Mouse (Mus musculus) spleen, postnatal 10 days (tissue): Measurements from ENCODE around the gene Uvssa.
A peak's percentile ranks its signal among the peaks of the same experiment; 100 is the strongest.

Experiments
- DNase-seq, 2 experiments: peaks; one replicate each; pipeline ENCODE4 v3.0.0; 2021 to 2022; ENCODE audit warnings: low spot score in 2 of 2

Gene Uvssa

DNA sequence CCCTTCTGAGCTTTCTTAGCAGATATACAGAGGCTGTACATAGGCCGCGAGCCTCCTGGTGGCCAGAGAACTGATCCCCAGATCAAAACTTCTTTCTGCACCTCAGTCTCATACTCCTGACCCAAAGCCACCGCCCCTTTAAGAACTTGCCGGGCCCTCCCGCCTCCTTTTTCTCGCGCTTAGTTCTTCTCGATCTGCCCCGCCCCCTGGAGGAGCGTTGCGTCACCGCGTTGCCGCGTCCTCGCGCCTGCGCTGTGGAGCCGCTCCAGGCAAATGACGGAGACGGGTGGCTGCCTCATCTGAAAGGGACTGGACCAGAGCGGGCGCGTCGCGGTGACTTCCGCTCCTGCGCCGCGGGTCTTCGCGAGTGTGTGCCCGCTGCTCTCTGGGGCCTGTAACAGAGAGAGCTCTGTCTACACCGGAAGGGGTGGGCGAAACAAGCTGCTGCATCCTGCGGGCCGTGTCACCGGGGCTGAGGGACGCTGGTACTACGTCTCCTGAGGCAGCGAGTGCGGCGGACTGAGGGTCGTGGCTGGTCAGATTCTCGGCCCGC is at the start of gene Uvssa:
TSS of gene Uvssa (plus strand) at position 248 of the 553 bp plus-strand sequence.
- peak; percentile 99 to 100 for DNase-seq

- DNase-seq, result no peak
Observed at GRCm38 (mm10) chr5:33334381-33335272, 43.7 kb upstream of the Uvssa start.

GRCm38 (mm10) chr5:33335273-33335976 is 42.9 kb upstream of the Uvssa start, which contains the start of gene Maea:
Maea (plus strand) TSS chr5:33335509.
- DNase-seq, result peak; percentile 86 to 96

DNA sequence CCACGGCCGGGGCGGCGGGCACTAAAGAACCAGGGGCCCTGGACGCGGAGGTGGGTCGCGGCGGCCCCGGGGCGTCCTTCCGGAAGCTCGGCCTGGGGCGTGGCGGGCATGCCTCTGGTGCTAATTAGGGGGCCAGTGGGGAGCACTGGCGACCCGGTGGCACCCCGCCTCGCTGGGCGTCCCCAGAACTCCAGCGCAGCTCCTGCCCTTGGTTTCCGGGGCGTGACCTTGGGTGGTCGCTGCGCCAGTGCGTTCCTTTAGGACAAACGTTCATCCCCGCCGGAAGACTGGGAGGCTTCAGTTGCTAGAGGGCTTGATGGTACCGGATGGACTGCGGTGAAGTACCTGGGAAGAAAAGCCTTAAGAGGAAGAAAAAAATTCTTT is 42.4 kb upstream of the Uvssa start:
- DNase-seq, result peak in 1 of 2 experiments; percentile 57

DNA sequence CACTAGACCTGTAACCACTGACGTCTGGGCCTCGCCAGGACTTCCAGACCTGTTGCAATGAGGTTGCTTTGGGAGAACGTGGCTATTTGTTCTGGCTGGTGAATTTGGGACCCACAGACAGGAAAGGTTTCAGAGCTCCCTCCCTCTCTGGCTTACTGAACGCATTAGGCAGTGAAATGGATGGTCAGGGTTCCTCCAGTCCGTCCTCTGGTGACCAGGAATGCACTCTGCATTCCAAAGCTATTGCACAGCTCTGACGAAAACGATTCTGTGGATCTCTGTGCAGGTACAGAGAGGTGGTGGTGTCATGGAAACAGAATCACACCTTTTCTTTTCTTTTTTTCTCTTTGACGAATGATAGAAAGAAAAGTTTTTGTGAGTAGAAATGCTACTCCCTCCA is 41.1 kb upstream of the Uvssa start:
- no peak for DNase-seq

- no peak for DNase-seq
Observed at GRCm38 (mm10) chr5:33341165-33341564, 37.2 kb upstream of the Uvssa start.

GRCm38 (mm10) chr5:33342248-33342647 is 36.1 kb upstream of the Uvssa start:
- DNase-seq, result peak in 1 of 2 experiments; percentile 43

DNA sequence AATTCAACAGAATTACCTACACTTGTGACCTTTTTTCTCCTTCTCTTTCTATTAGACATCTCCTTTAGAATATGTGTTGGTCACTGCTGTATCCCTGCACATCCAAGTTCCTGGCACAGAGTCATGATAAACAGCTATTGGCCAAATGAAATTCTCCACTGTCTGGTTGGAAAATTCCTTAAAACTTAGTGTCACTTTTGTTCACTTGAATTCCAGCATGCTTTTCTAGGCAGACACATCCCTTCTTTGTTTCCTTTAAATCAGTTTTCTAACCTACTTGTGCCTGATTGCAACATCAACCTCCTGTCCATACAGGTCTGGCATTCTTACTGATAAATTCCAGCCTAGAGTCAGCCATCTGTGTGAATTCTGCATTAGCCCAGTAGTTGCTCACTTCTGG is 35.5 kb upstream of the Uvssa start:
- no peak for DNase-seq

DNA sequence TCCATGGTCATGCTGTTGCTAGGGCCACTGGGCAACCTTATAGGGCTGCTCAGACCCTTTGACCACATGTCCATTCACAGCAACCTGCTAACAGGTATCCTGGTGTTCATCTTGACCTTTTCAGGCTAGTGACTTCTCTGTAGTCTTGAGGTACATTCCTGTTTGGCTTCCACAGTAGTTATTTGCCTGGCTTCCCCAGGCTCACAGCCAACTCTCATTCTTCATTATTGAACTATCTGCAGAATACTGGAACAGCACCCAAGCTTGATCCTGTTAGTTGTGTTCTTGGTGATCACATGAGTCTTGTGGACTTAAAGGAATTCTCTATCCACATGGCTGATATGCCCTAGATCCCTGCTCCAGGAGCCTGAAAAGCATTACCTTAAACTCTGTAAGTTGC is 34.8 kb upstream of the Uvssa start:
- no peak for DNase-seq

DNA sequence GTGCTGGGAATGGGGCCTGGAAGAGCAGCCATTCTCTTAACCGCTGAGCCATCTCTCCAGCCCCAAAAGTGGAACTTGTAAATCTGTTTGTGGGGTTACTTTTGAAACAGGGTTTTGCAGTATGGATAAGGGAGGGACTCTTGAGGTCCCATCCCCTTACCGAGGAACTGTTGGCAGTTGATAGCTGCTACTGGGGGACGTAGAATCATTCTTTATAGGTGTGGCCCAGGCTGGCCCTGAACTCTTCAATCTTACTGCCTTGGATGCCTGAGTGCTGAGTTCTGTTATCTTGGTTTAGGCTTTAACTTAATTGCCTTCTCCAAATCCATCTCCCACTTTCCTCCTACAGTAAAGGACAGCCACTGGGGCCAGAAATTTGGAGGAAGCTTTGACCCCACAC is 34.3 kb upstream of the Uvssa start:
- no peak for DNase-seq

GRCm38 (mm10) chr5:33347620-33348019 is 30.7 kb upstream of the Uvssa start:
- no peak for DNase-seq

- DNase-seq, result no peak
Observed at GRCm38 (mm10) chr5:33349205-33349604, 29.1 kb upstream of the Uvssa start.

GRCm38 (mm10) chr5:33349706-33350105 is 28.6 kb upstream of the Uvssa start:
- no peak for DNase-seq

DNA sequence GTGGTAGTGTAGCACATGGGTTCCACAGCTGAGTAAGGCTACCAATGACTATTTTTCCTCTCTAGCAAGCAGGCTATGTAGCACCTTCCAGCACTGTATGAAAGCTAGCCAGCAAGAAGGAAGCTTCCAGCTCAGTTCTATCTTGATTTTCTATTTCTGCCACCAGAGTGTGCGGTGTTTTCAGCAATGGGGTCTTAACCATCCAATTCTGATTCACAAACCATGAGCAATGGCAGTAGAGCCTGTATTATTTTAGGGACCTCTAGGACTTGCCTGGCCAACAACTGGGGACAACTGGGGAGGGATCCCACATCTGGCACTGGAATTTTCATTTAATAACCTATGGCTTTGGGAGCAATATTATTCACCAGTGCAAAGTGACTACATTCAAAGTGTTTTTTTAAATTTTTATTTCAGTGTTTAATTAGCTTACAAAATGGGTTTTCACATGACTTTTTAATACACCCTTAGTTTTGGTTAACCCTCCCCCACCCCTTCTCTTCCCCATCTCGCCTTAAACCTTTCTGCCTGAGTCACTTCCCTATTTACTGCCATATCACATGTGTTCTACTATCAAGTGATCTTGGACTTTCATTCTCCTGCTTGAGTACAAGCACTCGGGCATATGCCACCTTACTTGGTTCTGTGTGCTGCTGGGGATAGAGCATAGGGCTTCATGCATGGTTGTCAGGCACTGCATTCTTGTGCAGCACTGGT is 26.6 kb upstream of the Uvssa start:
- DNase-seq, result no peak

GRCm38 (mm10) chr5:33352273-33352645 is 26.1 kb upstream of the Uvssa start:
- DNase-seq, result no peak

GRCm38 (mm10) chr5:33353011-33353410 is 25.3 kb upstream of the Uvssa start:
- DNase-seq, result no peak

DNA sequence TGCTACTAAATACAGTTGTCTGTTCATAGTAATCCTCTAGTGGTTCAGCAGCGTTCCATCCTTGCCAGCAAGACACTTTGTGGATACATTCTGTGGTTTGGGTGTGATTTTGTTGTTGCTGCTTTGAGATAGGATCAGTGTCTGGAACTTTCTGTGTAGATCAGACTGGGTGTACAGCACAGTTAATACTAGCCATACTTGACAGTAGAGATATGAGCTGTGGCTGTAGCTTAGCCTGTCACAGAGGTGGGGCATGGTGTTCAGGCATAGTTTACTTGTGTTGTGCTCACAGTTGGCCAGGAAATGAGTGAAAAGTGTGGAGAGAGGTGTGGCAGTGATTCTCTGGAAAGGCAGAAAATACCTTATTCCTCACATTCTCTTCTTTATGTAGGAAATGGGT is 20.9 kb upstream of the Uvssa start:
- DNase-seq, result no peak

DNA sequence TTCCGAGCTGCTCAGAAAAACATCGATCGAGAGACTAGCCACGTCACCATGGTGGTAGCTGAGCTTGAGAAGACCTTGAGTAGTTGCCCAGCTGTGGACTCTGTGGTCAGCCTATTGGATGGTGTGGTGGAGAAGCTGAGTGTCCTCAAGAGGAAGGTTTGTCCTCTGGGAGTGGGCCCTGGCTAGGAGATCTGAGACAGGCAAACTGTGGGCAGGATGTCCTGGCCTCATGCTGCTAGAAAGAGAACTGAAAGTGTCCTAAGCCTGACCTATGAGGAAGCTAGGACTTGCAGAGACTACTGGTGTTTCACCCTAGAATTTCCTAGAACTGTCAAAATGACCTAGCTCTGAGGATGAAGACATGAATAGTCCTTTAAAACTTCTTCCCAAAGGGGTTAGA is 19.9 kb upstream of the Uvssa start:
- no peak for DNase-seq

GRCm38 (mm10) chr5:33363263-33363662 is 15.1 kb upstream of the Uvssa start:
- DNase-seq, result no peak

- DNase-seq, result no peak
Observed at GRCm38 (mm10) chr5:33368651-33369050, 9.7 kb upstream of the Uvssa start.

- DNase-seq, result peak in 1 of 2 experiments; percentile 47
Observed at GRCm38 (mm10) chr5:33371137-33371536, 7.2 kb upstream of the Uvssa start.

DNA sequence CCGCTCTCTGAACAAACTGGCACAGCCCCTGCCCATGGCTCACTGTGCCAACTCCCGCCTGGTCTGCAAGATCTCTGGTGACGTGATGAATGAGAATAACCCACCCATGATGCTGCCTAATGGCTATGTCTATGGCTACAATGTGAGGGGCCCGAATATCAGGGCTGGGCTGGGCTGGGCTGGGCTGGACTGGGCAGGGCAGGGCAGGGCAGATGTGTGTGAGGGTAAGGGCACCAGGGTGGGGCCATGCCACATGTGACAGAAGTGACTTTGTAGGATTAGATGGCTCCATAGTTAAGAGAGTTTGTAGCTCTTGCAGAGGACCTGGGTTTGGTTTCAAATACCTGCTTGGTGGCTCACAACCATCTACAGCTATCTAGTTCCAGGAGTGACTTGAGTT is 6.7 kb upstream of the Uvssa start:
- DNase-seq, result no peak
